In genomic region chr9:44361190-44361917, GRCm38 (mm10) we compare ENCODE assay signal across 8 mouse cellular contexts. TPM values are rescaled to one million over a fixed set of nuclear protein-coding genes. Genes with fewer than 3 reads are reported as not detected.
A peak's percentile ranks its signal among the peaks of the same experiment; 100 is the strongest.
DNase-seq lines count a peak whose midpoint lies in the region; ATAC-seq and TF ChIP-seq lines count a peak whose summit lies in the region.

Gene Vps11 (minus strand): TSS chr9:44361670.

- DNase-seq in MN1 (ENCODE audit: low spot score): peak; percentile 99
- DNase-seq in cerebellum, adult 9-10 months: peak; percentile 93
- DNase-seq in hindbrain, embryonic 10.5 days (ENCODE audit: low spot score): peak; percentile 97
- peak; percentile 93 for DNase-seq in layer of hippocampus, adult 9-11 months
- DNase-seq in lung, postnatal 0 days (ENCODE audit: low spot score): peak; percentile 99
- peak; percentile 92 for DNase-seq in ovary, postnatal 14 days (ENCODE audit: low spot score)
- peak; percentile 96 for DNase-seq in thymus, postnatal 14 days

- peak within 1 kb of the TSS; percentile 84 for H3K4me2 ChIP-seq in lung, postnatal 0 days (replicated peaks; ENCODE audit: low read depth, low read length)

- TF ChIP-seq EP300 in lung, postnatal 0 days (IDR thresholded peaks at IDR 0.05): no peak

- H3K9ac ChIP-seq in lung, postnatal 0 days (replicated peaks; ENCODE audit: low read depth): peak within 1 kb of the TSS; percentile 93

- H3K27me3 ChIP-seq in hindbrain, embryonic 10.5 days (ENCODE audit: insufficient read depth, poor library complexity, severe bottlenecking): no peaks in the 10 kb centered on the region
- H3K27me3 ChIP-seq in lung, postnatal 0 days (replicated peaks; ENCODE audit: insufficient read depth, low read length): no peaks in the 10 kb centered on the region

- peak within 1 kb of the TSS; percentile 90 for H3K4me3 ChIP-seq in hindbrain, embryonic 10.5 days
- peak within 1 kb of the TSS; percentile 94 for H3K4me3 ChIP-seq in lung, postnatal 0 days (ENCODE audit: low read depth, low read length)

- peaks cover 8% of the 10 kb centered on the region for H3K4me1 ChIP-seq in hindbrain, embryonic 10.5 days (replicated peaks)
- no peaks in the 10 kb centered on the region for H3K4me1 ChIP-seq in lung, postnatal 0 days (ENCODE audit: insufficient read depth, low read depth, low read length)

- WGBS in hindbrain, embryonic 10.5 days: under 1% methylated on average over 44 of the region's 44 CpGs
- WGBS in lung, postnatal 0 days: 2% methylated on average over 44 of the region's 44 CpGs

- H3K9me3 ChIP-seq in hindbrain, embryonic 10.5 days: no peaks in the 10 kb centered on the region
- H3K9me3 ChIP-seq in lung, postnatal 0 days (ENCODE audit: low read length): no peaks in the 10 kb centered on the region

- H3K27ac ChIP-seq in hindbrain, embryonic 10.5 days: peak within 1 kb of the TSS; percentile 91
- H3K27ac ChIP-seq in lung, postnatal 0 days (ENCODE audit: low read length): peak within 1 kb of the TSS; percentile 85

- peaks cover 34% of the 10 kb centered on the region for H3K36me3 ChIP-seq in hindbrain, embryonic 10.5 days
- H3K36me3 ChIP-seq in lung, postnatal 0 days (ENCODE audit: insufficient read depth, low read length): peaks cover 14% of the 10 kb centered on the region; the same call in 1 of the 2 replicates

- peak; percentile 44 for TF ChIP-seq CTCF in lung, postnatal 0 days (IDR thresholded peaks at IDR 0.05)

- peak; percentile 83 for ATAC-seq in frontal cortex, adult (ENCODE audit: low TSS enrichment)
- peak; percentile 97 for ATAC-seq in lung, postnatal 0 days

RNA-seq across cellular contexts. Expression of gene Vps11, which starts in this region (rescaled TPM):
- 30.9 and 34.8 TPM in 2 replicates for polyA plus RNA-seq in hindbrain, embryonic 10.5 days (2016; fragmentation: Nextera tagmentation; extraction: Ambion mirVana)
- 24.5 and 26.1 TPM in 2 replicates for polyA plus RNA-seq in lung, postnatal 0 days (2015; fragmentation: Nextera tagmentation; extraction: Ambion mirVana)

Comparison
In these comparisons a context has a peak if more than half of its experiments do, and no peak if none do; other contexts are left out.
1. Peak in every context shown above with its lines: DNase-seq, ATAC-seq, H3K4me3 ChIP-seq and H3K27ac ChIP-seq.